Mouse (Mus musculus) testis, adult 2 months (tissue): ENCODE measurements around the gene Man2b2.

ENCODE experiments used
- CTCF ChIP-seq: fragments of 200-500 bp; IDR thresholded peaks from 2 replicates; pipeline ENCODE4 v1.5.1; 2012; ENCODE audit warnings: low read depth, mild to moderate bottlenecking, inconsistent platforms, low read length, moderate library complexity; ENCODE audit not compliant: control insufficient read depth, insufficient read depth, insufficient replicate concordance
- POLR2A ChIP-seq: fragments of 200-500 bp; IDR thresholded peaks from 2 replicates; pipeline ENCODE4 v1.6.1; 2012; ENCODE audit warnings: low read depth, mild to moderate bottlenecking, inconsistent platforms, low read length, moderate library complexity; ENCODE audit not compliant: control insufficient read depth

- TF ChIP-seq CTCF = no peak
- TF ChIP-seq POLR2A = no peak
Observed at GRCm38 (mm10) chr5:36831272-36831671, 819 bp upstream of the Man2b2 start.
